Mouse (Mus musculus) spleen, adult 12 weeks (tissue): ENCODE data around the gene Nadk.

Experiments used
- DNase-seq: peaks from one replicate; pipeline ENCODE4 v3.0.0; 2022; ENCODE audit warnings: low spot score

The Nadk gene

DNA sequence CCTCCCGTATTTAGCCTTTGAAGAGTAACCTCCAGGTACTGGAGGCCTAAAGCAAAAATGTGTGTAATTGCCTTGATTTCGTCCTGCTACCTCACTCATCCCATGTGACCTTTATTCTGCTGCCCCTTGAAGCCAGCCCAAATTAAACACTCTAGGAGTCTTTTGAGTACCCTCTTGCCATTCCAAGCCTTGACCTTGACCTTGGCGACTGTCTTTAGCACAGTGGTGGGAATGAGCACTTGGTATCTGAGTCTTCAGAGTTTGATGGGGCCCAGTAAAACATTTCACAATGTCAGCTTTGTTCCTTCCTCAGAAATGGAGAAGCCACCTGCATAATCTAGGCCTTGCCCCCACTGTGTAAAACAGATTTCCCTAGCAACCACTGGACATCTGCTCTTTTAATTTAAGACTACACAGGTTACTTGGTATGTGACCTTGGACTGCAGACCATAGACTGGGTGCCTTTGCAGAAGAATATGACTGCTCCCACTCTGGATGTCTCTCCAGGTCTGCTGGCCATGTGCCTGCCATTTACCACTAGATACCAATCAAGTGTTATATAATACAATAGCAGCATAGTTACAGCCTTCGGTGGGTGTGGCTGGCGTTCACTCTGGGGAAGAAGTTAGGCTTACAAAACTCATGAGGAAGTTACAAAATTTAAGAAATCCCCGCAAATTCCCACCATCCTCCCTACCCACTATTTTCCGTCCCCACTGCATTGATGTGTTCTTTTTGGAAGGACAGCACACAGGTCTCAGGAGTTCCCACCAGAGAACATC lies at the start of gene Nadk:
TSS of gene Nadk (plus strand) at position 718 of the 782 bp plus-strand sequence.
- DNase-seq = no peak

DNA sequence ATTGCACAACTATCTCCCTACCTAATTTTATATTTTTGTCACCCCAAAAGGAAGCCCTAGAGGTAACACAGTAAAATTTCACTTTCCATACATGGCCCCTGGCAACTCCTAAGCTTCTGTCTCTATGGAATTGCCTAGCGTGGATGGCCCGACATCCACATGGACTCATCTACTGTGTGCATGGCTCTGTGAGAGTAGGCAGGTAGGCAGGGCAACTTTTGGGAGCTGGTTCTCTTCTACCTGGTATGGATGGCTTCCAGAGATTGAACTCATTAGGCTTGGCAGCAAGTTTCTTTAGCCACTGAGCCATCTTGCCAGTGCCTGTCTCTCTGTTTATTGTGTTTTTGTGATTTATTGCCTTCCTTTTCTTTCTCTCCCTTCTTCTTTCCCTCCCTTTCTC lies 47.4 kb upstream of the Nadk start:
- DNase-seq = no peak

- no peak for DNase-seq
Observed at GRCm38 (mm10) chr4:155517948-155518517, 44.1 kb upstream of the Nadk start.

DNA sequence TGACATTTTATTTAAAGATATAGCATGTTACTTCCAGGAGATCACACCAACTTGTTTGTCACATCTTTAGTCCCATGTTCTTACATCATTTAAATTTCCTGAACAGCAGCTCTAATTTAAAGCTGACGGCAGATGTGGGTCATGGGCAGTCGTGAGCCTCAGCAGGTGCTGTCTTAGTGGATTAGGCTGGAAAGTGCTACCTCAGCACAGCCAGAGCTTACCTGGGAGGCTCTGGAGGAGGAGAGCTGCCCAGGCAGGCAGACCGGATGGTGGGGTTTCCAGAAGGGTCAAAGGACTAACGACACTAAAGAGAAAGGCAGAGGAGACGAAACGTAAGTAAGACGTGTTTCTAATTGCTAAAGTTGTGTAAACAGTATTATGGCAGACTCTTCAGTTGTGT lies 39.9 kb upstream of the Nadk start:
- no peak for DNase-seq

DNA sequence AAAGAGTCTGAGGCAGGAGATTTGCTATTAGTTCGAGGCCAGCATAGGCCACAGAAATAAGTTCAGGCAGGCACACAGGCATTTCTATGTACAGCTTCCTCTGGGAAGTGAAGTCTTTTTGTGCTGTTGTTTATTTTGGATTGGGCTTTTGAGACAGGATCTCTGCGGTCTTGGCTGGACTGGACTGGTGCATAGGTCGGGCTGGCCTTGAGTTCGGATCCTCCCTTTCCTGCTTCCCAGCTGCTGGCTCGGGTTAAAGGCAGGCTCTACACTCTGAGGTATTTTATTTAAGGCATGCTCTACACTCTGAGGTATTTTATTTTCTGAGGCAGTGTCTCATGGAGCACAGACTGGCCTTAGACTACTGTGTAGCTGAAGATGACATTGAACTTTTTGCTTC lies 36.4 kb upstream of the Nadk start:
- no peak for DNase-seq

DNA sequence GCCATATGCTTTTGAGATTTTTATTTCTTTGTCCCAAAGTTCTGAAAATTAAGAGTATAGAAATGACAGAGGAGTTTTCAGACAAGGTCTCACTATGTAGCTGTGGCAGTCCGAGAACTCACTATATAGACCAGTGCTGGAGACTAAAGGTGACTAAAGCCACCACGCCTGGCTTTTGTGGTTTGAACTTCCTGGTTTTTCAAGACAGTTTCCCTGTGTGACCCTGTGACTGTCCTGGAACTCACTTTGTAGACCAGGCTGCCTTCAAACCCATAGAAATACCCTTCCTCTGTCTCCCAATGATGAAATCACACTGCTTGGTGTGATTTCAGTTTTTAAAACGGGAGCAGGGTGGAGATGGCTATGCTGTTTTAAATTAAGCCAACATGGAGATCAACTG lies 32.9 kb upstream of the Nadk start:
- DNase-seq = no peak

DNA sequence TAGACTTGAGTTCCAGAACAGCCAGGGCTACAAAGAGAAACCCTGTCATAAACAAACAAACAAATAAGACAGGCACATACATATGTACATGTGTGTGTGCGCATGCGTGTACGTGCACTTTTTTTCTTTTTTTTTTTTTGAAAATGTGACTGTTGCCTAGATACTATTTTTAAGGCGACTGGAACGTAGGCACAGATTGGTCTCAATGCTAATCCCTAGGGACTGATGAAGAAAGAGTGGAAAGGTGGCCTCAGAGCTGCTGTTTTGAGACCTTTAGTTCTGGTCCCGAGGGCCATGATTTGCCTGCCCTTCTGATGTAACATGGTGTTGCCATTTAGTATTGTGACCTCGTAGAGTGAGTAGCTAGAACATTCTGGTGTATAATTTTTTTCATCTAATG lies 12.2 kb upstream of the Nadk start:
- no peak for DNase-seq

DNA sequence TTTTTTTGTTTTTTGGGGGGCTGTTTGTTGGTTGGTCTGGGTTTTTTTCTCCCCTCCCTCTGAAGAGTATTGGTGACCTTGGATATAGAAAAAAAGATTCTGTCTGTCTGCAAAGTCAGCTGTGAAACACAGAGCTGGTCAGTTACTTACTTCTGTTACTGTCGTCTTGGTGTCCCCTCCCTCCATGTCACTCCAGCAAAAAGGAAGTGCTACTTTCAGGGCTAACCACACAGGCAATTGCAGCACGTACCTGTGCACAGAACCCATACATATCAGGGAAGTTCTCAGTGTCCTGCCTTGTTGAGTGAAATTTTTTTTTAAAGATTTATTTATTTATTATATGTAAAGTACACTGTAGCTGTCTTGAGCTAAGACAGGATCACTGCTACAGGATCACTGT lies 11.7 kb upstream of the Nadk start:
- no peak for DNase-seq

DNA sequence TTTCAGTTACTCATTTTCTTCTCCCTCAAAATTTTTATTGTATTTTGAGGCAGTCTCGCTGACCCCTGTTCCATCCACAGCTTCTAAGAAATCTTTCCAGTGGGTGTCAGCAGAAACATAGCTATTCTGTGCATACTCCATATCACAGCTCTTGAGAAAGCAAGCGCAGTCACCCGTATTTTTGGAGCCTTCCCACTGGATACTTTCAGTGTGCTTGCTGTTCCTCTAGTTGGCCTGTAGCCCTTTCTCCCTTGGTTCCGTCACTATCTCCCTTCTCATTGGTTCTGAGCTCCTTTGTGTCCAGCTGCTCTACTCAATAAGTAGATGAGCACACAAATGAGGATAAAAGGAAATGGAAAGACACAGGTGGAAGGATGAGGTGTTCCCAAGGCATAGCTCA lies 11.1 kb upstream of the Nadk start:
- DNase-seq = no peak

- DNase-seq = no peak
Observed at GRCm38 (mm10) chr4:155552917-155553532, 9.2 kb upstream of the Nadk start.

- no peak for DNase-seq
Observed at GRCm38 (mm10) chr4:155554880-155555279, 7.3 kb upstream of the Nadk start.

DNA sequence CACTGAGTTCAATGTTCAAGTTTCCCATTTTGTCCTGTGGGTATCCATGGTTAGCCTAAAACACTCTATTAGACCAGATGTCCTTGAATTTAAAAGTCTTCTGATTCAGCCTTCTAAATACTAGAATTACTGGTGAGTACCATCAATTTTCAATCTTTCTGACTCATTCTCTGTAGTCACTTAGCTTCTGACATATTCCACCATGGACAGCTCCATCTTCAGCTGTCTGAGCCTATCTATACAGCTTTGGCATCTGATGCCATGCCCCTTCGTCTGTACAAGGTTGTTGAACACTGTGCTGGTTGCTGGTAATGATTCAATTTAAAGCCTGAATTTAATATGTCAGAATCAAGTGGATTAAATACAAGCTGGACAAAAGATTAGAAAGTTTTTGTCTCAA lies 6.7 kb upstream of the Nadk start:
- DNase-seq = no peak

GRCm38 (mm10) chr4:155559454-155559853 lies 2.7 kb upstream of the Nadk start:
- no peak for DNase-seq

- DNase-seq = no peak
Observed at GRCm38 (mm10) chr4:155560932-155561331, 1.2 kb upstream of the Nadk start.

DNA sequence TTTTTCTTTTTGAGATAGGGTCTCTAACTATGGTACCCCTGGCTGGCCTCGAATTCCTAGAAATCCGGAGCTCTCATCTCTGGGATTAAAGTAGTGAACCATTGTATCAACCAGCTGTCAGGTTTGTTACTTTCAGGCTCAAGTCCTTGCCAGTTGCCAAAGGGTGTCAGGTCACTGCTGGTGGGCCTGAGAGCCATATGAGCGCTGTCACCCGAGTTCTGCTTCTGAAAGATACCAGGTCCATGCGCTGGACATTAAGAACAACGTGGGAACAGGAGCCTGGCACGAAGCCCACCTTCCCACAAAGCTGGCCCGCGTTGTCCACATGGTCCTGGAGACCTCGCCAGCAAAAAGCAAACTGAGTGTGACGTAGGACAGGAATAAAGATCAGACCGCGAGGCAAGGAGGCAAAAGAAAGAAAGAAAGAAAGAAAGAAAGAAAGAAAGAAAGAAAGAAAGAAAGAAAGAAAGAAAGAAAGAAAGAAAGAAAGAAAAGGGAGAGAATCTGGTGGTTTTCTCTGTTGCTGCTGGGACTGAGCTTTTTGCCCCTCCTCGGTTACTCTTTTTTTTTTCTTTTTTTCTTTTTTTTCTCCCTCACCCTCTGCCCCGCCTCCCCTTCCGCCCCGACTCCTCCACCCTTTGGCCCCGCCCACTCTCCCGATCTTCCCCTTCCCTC lies 684 bp downstream of the Nadk start:
- peak; percentile 15 for DNase-seq

- peak; percentile 88 for DNase-seq
Observed at GRCm38 (mm10) chr4:155563400-155564231, 1.4 kb downstream of the Nadk start.

- no peak for DNase-seq
Observed at GRCm38 (mm10) chr4:155564315-155565069, 2.3 kb downstream of the Nadk start.

DNA sequence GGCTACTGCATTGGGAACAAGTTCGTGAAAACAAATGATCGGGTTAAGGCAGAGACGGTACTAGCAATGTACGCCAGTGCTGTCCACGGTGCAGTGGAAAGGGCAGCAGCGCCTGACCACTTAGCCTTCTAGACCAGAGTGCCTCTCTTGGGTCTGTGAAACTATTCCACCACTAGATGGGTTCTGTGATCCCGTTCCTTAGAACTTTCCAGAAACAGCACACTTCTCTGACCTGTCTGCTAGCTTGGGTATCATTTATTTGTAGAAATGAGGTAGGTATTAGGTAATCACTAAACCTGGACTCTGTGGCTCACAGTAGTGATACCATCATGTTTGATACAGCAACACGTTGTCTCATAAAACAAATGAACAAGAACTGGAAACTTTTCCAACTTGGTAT lies 4.4 kb downstream of the Nadk start:
- no peak for DNase-seq

GRCm38 (mm10) chr4:155568170-155568569 lies 6.0 kb downstream of the Nadk start:
- DNase-seq = peak; percentile 8

DNA sequence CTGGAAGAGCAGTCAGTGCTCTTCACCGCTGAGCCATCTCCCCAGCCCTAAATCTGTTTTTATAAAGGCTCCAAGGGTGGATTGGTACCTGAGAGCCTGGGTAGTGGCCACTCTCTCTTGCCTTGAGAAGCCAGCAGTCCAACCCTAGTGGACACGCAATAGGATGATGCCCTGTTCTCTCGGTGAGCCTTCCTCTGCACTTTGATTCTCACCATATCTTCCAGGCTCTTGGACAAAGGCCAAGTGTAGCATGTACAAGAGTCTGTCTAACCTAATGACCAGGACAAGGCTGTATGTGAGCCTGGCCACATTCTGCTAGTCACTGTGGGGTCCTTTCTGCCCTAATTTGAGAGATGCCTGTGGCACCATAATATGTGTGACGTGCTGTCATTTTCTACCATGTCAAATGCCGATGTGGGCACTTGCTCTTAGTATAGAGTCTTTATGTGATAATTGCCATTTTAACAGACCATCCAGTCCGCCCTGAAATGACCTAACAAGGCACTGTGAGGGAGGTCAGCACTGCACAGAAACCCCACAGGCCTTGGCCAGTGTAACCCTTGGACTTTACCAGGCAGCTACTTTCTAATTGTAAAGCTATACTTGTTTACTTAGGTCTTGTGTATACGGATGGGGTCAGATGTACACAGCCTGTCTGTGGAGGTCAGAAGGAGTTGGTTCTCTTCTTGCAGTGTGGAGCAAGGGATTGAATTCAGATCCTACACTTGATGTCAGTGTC lies 6.6 kb downstream of the Nadk start:
- DNase-seq = no peak

DNA sequence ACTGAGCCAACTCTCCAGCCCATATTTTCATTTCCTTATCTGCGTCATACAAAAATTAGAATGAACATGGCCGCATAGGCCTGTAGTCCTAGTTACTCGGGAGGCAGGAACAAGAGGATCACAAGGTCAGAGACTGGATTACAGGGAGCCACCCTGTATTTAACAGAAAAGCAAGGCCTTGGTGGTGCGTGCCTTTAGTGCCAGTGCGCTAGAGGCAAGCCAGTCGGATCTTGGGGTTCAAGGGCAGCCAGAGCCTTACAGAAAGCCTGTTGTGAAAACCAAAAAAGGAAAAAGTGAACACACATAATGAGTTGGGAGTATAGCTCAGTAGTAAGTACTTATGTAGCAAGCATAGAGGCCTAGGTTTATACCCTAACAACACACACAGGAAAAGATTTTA lies 7.6 kb downstream of the Nadk start:
- no peak for DNase-seq
